In the genomic region with DNA sequence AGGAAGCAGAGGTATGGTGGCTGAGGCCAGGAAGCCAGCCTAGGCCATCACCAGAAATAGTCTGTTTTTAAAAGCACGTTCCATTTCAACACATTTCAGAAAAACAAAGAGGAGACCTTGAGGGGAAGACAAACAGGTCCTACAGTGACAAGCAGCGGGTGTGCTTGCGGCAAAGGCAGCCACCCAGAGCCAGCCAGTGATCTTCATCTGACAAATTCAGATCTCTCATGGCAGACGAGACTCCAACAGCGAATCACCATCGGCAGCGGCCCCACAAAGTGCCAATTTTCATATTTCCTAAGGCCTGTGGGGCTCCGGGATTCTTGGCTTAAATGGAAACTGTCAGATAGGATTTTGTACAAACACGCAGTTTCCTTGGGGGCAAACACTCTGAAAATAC, we compare ENCODE assay signal across 12 mouse cellular contexts. TPM values are rescaled to one million over a fixed set of nuclear protein-coding genes. Genes with fewer than 3 reads are reported as not detected.
DNase-seq lines count a peak whose midpoint lies in the region; ATAC-seq and TF ChIP-seq lines count a peak whose summit lies in the region.
"Had no signal": no experiment of that assay in that cellular context is flagged by ENCODE, and none has a peak within 500 bp of the region (broad histone marks: within the 10 kb centered on the region; RNA-seq: fewer than 3 reads in every experiment).

No protein-coding gene starts in this region.

- H3K36me3 ChIP-seq in limb, embryonic 15.5 days, result no peaks in the 10 kb centered on the region
- H3K36me3 ChIP-seq in limb, embryonic 10.5 days, result peaks cover 7% of the 10 kb centered on the region; the same call in 1 of the 2 replicates
- H3K36me3 ChIP-seq in embryonic facial prominence, embryonic 14.5 days (ENCODE audit: control insufficient read depth, insufficient read depth, low read length), result no peaks in the 10 kb centered on the region
- no peaks in the 10 kb centered on the region for H3K36me3 ChIP-seq in midbrain, embryonic 14.5 days (ENCODE audit: control insufficient read depth, insufficient read depth, low read length)
- no peaks in the 10 kb centered on the region for H3K36me3 ChIP-seq in intestine, postnatal 0 days (ENCODE audit: control insufficient read depth, insufficient read depth)
- H3K36me3 ChIP-seq in intestine, embryonic 15.5 days, result no peaks in the 10 kb centered on the region
- H3K36me3 ChIP-seq: liver, embryonic 12.5 days had no signal

- WGBS in limb, embryonic 15.5 days, result 62% methylated on average over 9 of the region's 9 CpGs
- 82% methylated on average over 9 of the region's 9 CpGs for WGBS in limb, embryonic 10.5 days
- 47% methylated on average over 9 of the region's 9 CpGs for WGBS in embryonic facial prominence, embryonic 14.5 days
- 39% methylated on average over 9 of the region's 9 CpGs for WGBS in midbrain, embryonic 14.5 days
- WGBS in intestine, postnatal 0 days, result 85% methylated on average over 9 of the region's 9 CpGs
- WGBS in intestine, embryonic 15.5 days, result 80% methylated on average over 9 of the region's 9 CpGs

- TF ChIP-seq CTCF in intestine, postnatal 0 days (IDR thresholded peaks at IDR 0.05; ENCODE audit: low read depth), result no peak

- no peaks in the 10 kb centered on the region for H3K27me3 ChIP-seq in limb, embryonic 15.5 days
- no peaks in the 10 kb centered on the region for H3K27me3 ChIP-seq in limb, embryonic 10.5 days (ENCODE audit: low read depth, poor library complexity, severe bottlenecking)
- H3K27me3 ChIP-seq in embryonic facial prominence, embryonic 14.5 days (replicated peaks; ENCODE audit: control insufficient read depth, insufficient read depth, low read length), result no peaks in the 10 kb centered on the region
- H3K27me3 ChIP-seq in midbrain, embryonic 14.5 days (ENCODE audit: control insufficient read depth, insufficient read depth, low read length), result no peaks in the 10 kb centered on the region
- no peaks in the 10 kb centered on the region for H3K27me3 ChIP-seq in intestine, postnatal 0 days (replicated peaks; ENCODE audit: control insufficient read depth, insufficient read depth, low read length)
- no peaks in the 10 kb centered on the region for H3K27me3 ChIP-seq in intestine, embryonic 15.5 days (replicated peaks)

- no peaks in the 10 kb centered on the region for H3K9me3 ChIP-seq in limb, embryonic 15.5 days
- H3K9me3 ChIP-seq in limb, embryonic 10.5 days (replicated peaks), result no peaks in the 10 kb centered on the region
- no peaks in the 10 kb centered on the region for H3K9me3 ChIP-seq in embryonic facial prominence, embryonic 14.5 days (ENCODE audit: control insufficient read depth, low read length)
- H3K9me3 ChIP-seq in midbrain, embryonic 14.5 days (ENCODE audit: control insufficient read depth, low read length), result no peaks in the 10 kb centered on the region
- no peaks in the 10 kb centered on the region for H3K9me3 ChIP-seq in intestine, postnatal 0 days (ENCODE audit: control insufficient read depth)
- no peaks in the 10 kb centered on the region for H3K9me3 ChIP-seq in intestine, embryonic 15.5 days
- H3K9me3 ChIP-seq: liver, embryonic 12.5 days had no signal

- peaks cover 67% of the 10 kb centered on the region for H3K4me1 ChIP-seq in limb, embryonic 15.5 days
- peaks cover 94% of the 10 kb centered on the region for H3K4me1 ChIP-seq in limb, embryonic 10.5 days
- H3K4me1 ChIP-seq in embryonic facial prominence, embryonic 14.5 days (ENCODE audit: control insufficient read depth, insufficient read depth, low read length), result peaks cover 70% of the 10 kb centered on the region
- peaks cover 41% of the 10 kb centered on the region for H3K4me1 ChIP-seq in midbrain, embryonic 14.5 days (ENCODE audit: control insufficient read depth, insufficient read depth, low read length)
- 0 out of 2 replicates have a peak, but pooled peaks cover 3% of the 10 kb centered on the region for H3K4me1 ChIP-seq in intestine, postnatal 0 days (replicated peaks; ENCODE audit: control insufficient read depth, insufficient read depth, low read length)
- peaks cover 25% of the 10 kb centered on the region for H3K4me1 ChIP-seq in intestine, embryonic 15.5 days (replicated peaks)

- no peak for ATAC-seq in limb, embryonic 15.5 days (ENCODE audit: insufficient number of reproducible peaks, low FRiP score, low TSS enrichment, low read depth)
- no peak for ATAC-seq in embryonic facial prominence, embryonic 14.5 days (ENCODE audit: low read depth)
- ATAC-seq in midbrain, embryonic 14.5 days (ENCODE audit: low FRiP score, low TSS enrichment), result no peak
- no peak for ATAC-seq in intestine, postnatal 0 days
- ATAC-seq in intestine, embryonic 15.5 days, result no peak
- ATAC-seq: liver, embryonic 12.5 days had no signal

- peak; percentile 42 for DNase-seq in adrenal gland, adult 2 months
- no peak for DNase-seq in adrenal gland, adult 18-20 months (ENCODE audit: low spot score in 2 of 2)
- no peak for DNase-seq in limb, embryonic 10.5 days (ENCODE audit: low spot score)
- peak; percentile 77 for DNase-seq in embryonic facial prominence, embryonic 14.5 days (ENCODE audit: low spot score)
- peak; percentile 67 for DNase-seq in midbrain, embryonic 14.5 days
- DNase-seq: embryo, embryonic 11 days; lung, postnatal 10 days; thymus, postnatal 14 days had no signal

- H3K9ac ChIP-seq in limb, embryonic 15.5 days, result no peak overlapping the region
- H3K9ac ChIP-seq in embryonic facial prominence, embryonic 14.5 days (ENCODE audit: low read depth, low read length), result no peak overlapping the region; the same call in 1 of the 2 replicates
- H3K9ac ChIP-seq in midbrain, embryonic 14.5 days (replicated peaks; ENCODE audit: low read length), result no peak overlapping the region
- H3K9ac ChIP-seq in intestine, postnatal 0 days (ENCODE audit: low read depth, low read length), result no peak overlapping the region
- H3K9ac ChIP-seq in intestine, embryonic 15.5 days, result no peak overlapping the region
- H3K9ac ChIP-seq: liver, embryonic 12.5 days had no signal

- no peak overlapping the region for H3K4me2 ChIP-seq in limb, embryonic 15.5 days
- H3K4me2 ChIP-seq in embryonic facial prominence, embryonic 14.5 days (ENCODE audit: low read depth, low read length), result no peak overlapping the region
- H3K4me2 ChIP-seq in midbrain, embryonic 14.5 days (ENCODE audit: low read length), result 0 out of 2 replicates have a peak overlapping the region, but pooled peaks have one; percentile 1
- H3K4me2 ChIP-seq in intestine, postnatal 0 days (replicated peaks; ENCODE audit: low read depth), result no peak overlapping the region
- H3K4me2 ChIP-seq in intestine, embryonic 15.5 days (replicated peaks), result no peak overlapping the region
- H3K4me2 ChIP-seq: liver, embryonic 12.5 days had no signal

- peak overlapping the region; percentile 58; the same call in 1 of the 2 replicates for H3K27ac ChIP-seq in limb, embryonic 15.5 days
- H3K27ac ChIP-seq in limb, embryonic 10.5 days, result no peak overlapping the region; the same call in 1 of the 2 replicates
- peak overlapping the region; percentile 61 for H3K27ac ChIP-seq in embryonic facial prominence, embryonic 14.5 days (replicated peaks; ENCODE audit: low read depth, low read length)
- peak overlapping the region; percentile 66 for H3K27ac ChIP-seq in midbrain, embryonic 14.5 days (replicated peaks; ENCODE audit: low read depth, low read length)
- H3K27ac ChIP-seq in intestine, postnatal 0 days (ENCODE audit: low read depth, low read length), result no peak overlapping the region
- no peak overlapping the region for H3K27ac ChIP-seq in intestine, embryonic 15.5 days
- H3K27ac ChIP-seq: liver, embryonic 12.5 days had no signal

- no peak overlapping the region for H3K4me3 ChIP-seq in limb, embryonic 15.5 days
- no peak overlapping the region for H3K4me3 ChIP-seq in limb, embryonic 10.5 days
- no peak overlapping the region for H3K4me3 ChIP-seq in embryonic facial prominence, embryonic 14.5 days (ENCODE audit: low read depth, low read length)
- H3K4me3 ChIP-seq in midbrain, embryonic 14.5 days (replicated peaks; ENCODE audit: low read depth, low read length), result no peak overlapping the region
- H3K4me3 ChIP-seq in intestine, postnatal 0 days (ENCODE audit: low read depth, low read length), result no peak overlapping the region
- H3K4me3 ChIP-seq in intestine, embryonic 15.5 days (replicated peaks), result no peak overlapping the region
- H3K4me3 ChIP-seq: liver, embryonic 12.5 days had no signal

RNA-seq across cellular contexts. Expression of a gene that starts 31.3 kb away (rescaled TPM):
- 10 to 100 TPM; 44.5 to 48.6 TPM for total RNA-seq in adrenal gland, adult 2 months (2021)
- 65.2 and 72.1 TPM in 2 replicates for polyA plus RNA-seq in adrenal gland, adult 2 months (2012; rRNA removed)
- 10 to 100 TPM; 35.7 to 51.6 TPM for total RNA-seq in adrenal gland, adult 18-20 months (2021)
- polyA plus RNA-seq in limb, embryonic 15.5 days (2015; fragmentation: Nextera tagmentation; extraction: Ambion mirVana), result 15.1 and 19.1 TPM in 2 replicates
- polyA plus RNA-seq in limb, embryonic 10.5 days (2016; fragmentation: Nextera tagmentation; extraction: Ambion mirVana), result 23.7 and 32.6 TPM in 2 replicates
- 24.7 and 30.3 TPM in 2 replicates for polyA plus RNA-seq in embryonic facial prominence, embryonic 14.5 days (2014; fragmentation: Nextera tagmentation; extraction: Ambion mirVana)
- polyA plus RNA-seq in midbrain, embryonic 14.5 days (2014; fragmentation: Nextera tagmentation; extraction: Ambion mirVana), result 32.9 TPM in 2 replicates
- polyA plus RNA-seq in intestine, postnatal 0 days (2015; fragmentation: Nextera tagmentation; extraction: Ambion mirVana), result 5.0 and 5.5 TPM in 2 replicates
- polyA plus RNA-seq in intestine, embryonic 15.5 days (2015; fragmentation: Nextera tagmentation; extraction: Ambion mirVana), result 10.5 and 11.8 TPM in 2 replicates

Comparison
In these comparisons a context has a peak if more than half of its experiments do, and no peak if none do; other contexts are left out.
1. DNase-seq: peak in adrenal gland, adult 2 months (single experiment), embryonic facial prominence, embryonic 14.5 days (single experiment) and midbrain, embryonic 14.5 days (single experiment); none in adrenal gland, adult 18-20 months (0 of 2) and limb, embryonic 10.5 days (single experiment).
2. H3K27ac ChIP-seq: peak in limb, embryonic 15.5 days (single experiment), embryonic facial prominence, embryonic 14.5 days (single experiment) and midbrain, embryonic 14.5 days (single experiment); none in limb, embryonic 10.5 days (single experiment), intestine, postnatal 0 days (single experiment) and intestine, embryonic 15.5 days (single experiment).